Mouse (Mus musculus) spleen, postnatal 0 days (tissue): ENCODE measurements around the gene Slc22a30. TPM values are rescaled to one million over a fixed set of nuclear protein-coding genes. Genes with fewer than 3 reads are reported as not detected.

Experiments
- polyA plus RNA-seq: library from polyadenylated mRNA; unstranded; fragments of >200 nt; fragmentation: Nextera tagmentation; extraction: Ambion mirVana; gene quantifications from 2 replicates; pipeline ENCODE4 v1.2.1, GENCODE M21; 2015

The Slc22a30 gene
- not detected in 2 replicates for polyA plus RNA-seq

DNA sequence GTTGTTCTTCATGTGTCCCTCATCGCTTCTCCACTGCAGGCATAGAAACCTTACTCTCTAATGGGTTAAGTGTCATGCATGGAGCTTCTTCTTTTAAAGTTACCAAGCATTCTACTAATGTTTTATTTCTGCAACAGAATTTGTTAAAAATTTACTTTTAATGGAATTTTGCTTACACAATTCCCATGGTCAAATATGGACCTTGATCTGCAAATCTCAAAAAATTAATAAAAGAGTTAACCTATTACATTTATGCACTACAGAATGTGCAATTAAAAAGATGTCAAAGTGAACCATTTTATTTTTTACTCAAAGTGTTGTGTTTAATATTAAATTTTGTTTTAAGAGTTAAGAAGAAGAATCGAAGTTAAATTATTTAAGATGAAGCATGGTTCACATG, at the start of gene Slc22a30:
Slc22a30 (minus strand) TSS at position 101 of the 400 bp plus-strand sequence.

Other genes with a start within 250 kb of the Slc22a30 start
- gene Slc22a29, start 186.2 kb downstream of the Slc22a30 start, polyA plus RNA-seq, result not detected in 2 replicates
- gene Slc22a8, start 186.1 kb upstream of the Slc22a30 start, polyA plus RNA-seq, result 0.14 TPM in 1 of 2 replicates, not detected in the other
- gene Slc22a6, start 212.9 kb upstream of the Slc22a30 start, polyA plus RNA-seq, result not detected in 2 replicates